Mouse (Mus musculus) hindbrain, embryonic 10.5 days (tissue): ENCODE data around the gene Thsd4. TPM values are rescaled to one million over a fixed set of nuclear protein-coding genes. Genes with fewer than 3 reads are reported as not detected.
"Not testable (repeated sequence)": the region's sequence is repeated elsewhere in the genome, so short reads cannot be mapped to it uniquely, and the experiment has no call there.

Experiments
- DNase-seq: peaks from one replicate; pipeline ENCODE4 v3.0.0-alpha.2; 2017; ENCODE audit warnings: low spot score
- H3K27ac ChIP-seq: fragments of 300-500 bp; sonication (generic); 2 replicates; pipeline ENCODE4 v1.5.1; 2016; ENCODE audit warnings: mild to moderate bottlenecking, moderate library complexity
- H3K27me3 ChIP-seq: fragments of 300-500 bp; sonication (generic); 2 replicates; pipeline ENCODE4 v1.6.1; 2016; ENCODE audit warnings: mild to moderate bottlenecking; ENCODE audit not compliant: poor library complexity, insufficient read depth, severe bottlenecking
- H3K36me3 ChIP-seq: fragments of 300-500 bp; sonication (generic); 2 replicates; pipeline ENCODE4 v1.6.1; 2016; ENCODE audit warnings: mild to moderate bottlenecking, moderate library complexity
- H3K4me1 ChIP-seq: fragments of 300-500 bp; sonication (generic); replicated peaks from 2 replicates; pipeline ENCODE4 v1.6.1; 2016; ENCODE audit warnings: mild to moderate bottlenecking
- H3K4me3 ChIP-seq: fragments of 300-500 bp; sonication (generic); 2 replicates; pipeline ENCODE4 v1.5.1; 2016; ENCODE audit warnings: mild to moderate bottlenecking, moderate library complexity
- H3K9me3 ChIP-seq: fragments of 300-500 bp; sonication (generic); 2 replicates; pipeline ENCODE4 v1.6.1; 2016; ENCODE audit warnings: mild to moderate bottlenecking, moderate library complexity
- WGBS: fragments of 180-500 bp; shearing (Covaris S2); methylation state at CpG from one replicate; pipeline ENCODE4 v1.1.7; 2016; 5-methylcytosine and 5-hydroxymethylcytosine counted together
- polyA plus RNA-seq: library from polyadenylated mRNA; unstranded; fragments of >200 nt; fragmentation: Nextera tagmentation; extraction: Ambion mirVana; gene quantifications from 2 replicates; pipeline ENCODE4 v1.2.1, GENCODE M21; 2016

Thsd4 gene
- polyA plus RNA-seq, 1 experiment from 2014 or later: 6.7 TPM

- DNase-seq: no peak
- Histone ChIP-seq H3K4me3 (no peak overlapping the region), H3K36me3 (no peaks in the 10 kb centered on the region), H3K4me1 (peaks cover 43% of the 10 kb centered on the region), H3K9me3 (no peaks in the 10 kb centered on the region), H3K27me3 (peaks cover 37% of the 10 kb centered on the region), H3K27ac (peak overlapping the region; percentile 63)
- WGBS: 26% methylated on average over 5 of the region's 5 CpGs
Measured at GRCm38 (mm10) chr9:60276351-60276750, 245.5 kb downstream of the Thsd4 start.

- Histone ChIP-seq H3K27me3 (peaks cover 37% of the 10 kb centered on the region), H3K4me1 (peaks cover 36% of the 10 kb centered on the region), H3K27ac (peak overlapping the region; percentile 63), H3K36me3 (no peaks in the 10 kb centered on the region), H3K9me3 (no peaks in the 10 kb centered on the region), H3K4me3 (peak overlapping the region; percentile 12; the same call in 1 of the 2 replicates)
- WGBS: 9% methylated on average over 12 of the region's 12 CpGs
- DNase-seq: peak; percentile 59
Measured at GRCm38 (mm10) chr9:60275410-60276159, 246.3 kb downstream of the Thsd4 start.

- WGBS: 85% methylated on average over 4 of the region's 4 CpGs
- Histone ChIP-seq H3K4me3 (no peak overlapping the region), H3K27ac (0 out of 2 replicates have a peak overlapping the region, but pooled peaks have one; percentile 63), H3K27me3 (peaks cover 37% of the 10 kb centered on the region), H3K4me1 (peaks cover 31% of the 10 kb centered on the region), H3K36me3 (no peaks in the 10 kb centered on the region), H3K9me3 (no peaks in the 10 kb centered on the region)
- no peak for DNase-seq
Measured at GRCm38 (mm10) chr9:60274503-60274902, 247.3 kb downstream of the Thsd4 start.

- Histone ChIP-seq H3K4me1 (peaks cover 40% of the 10 kb centered on the region), H3K27me3 (peaks cover 33% of the 10 kb centered on the region)
- 84% methylated on average over 8 of the region's 8 CpGs for WGBS
Measured at GRCm38 (mm10) chr9:60272345-60272744, 249.5 kb downstream of the Thsd4 start.

GRCm38 (mm10) chr9:60271940-60272339 is 249.9 kb downstream of the Thsd4 start:
- no peak overlapping the region for H3K4me3 ChIP-seq
- peaks cover 29% of the 10 kb centered on the region for H3K27me3 ChIP-seq
- no peaks in the 10 kb centered on the region for H3K9me3 ChIP-seq
- DNase-seq: no peak
- H3K36me3 ChIP-seq: no peaks in the 10 kb centered on the region
- H3K4me1 ChIP-seq: peaks cover 42% of the 10 kb centered on the region
- H3K27ac ChIP-seq: 0 out of 2 replicates have a peak overlapping the region, but pooled peaks have one; percentile 12
- WGBS: 74% methylated on average over 2 of the region's 2 CpGs

More at GRCm38 (mm10) chr9:60272345-60272744, 249.5 kb downstream of the Thsd4 start:
- H3K4me3 ChIP-seq, H3K36me3 ChIP-seq, DNase-seq, H3K9me3 ChIP-seq: not testable (repeated sequence)
- H3K27ac ChIP-seq: peak overlapping the region; percentile 12; the same call in 1 of the 2 replicates

- Histone ChIP-seq H3K27ac (no peak overlapping the region), H3K4me3 (no peak overlapping the region), H3K36me3 (no peaks in the 10 kb centered on the region), H3K27me3 (peaks cover 29% of the 10 kb centered on the region), H3K4me1 (peaks cover 42% of the 10 kb centered on the region), H3K9me3 (no peaks in the 10 kb centered on the region)
- DNase-seq: no peak
- WGBS: 88% methylated on average over 5 of the region's 5 CpGs
Measured at GRCm38 (mm10) chr9:60269807-60270206, 252.0 kb downstream of the Thsd4 start.

- H3K4me3 ChIP-seq: no peak overlapping the region
- no peaks in the 10 kb centered on the region for H3K36me3 ChIP-seq
- peaks cover 39% of the 10 kb centered on the region for H3K4me1 ChIP-seq
- 38% methylated on average over 5 of the region's 5 CpGs for WGBS
- peak overlapping the region; percentile 84 for H3K27ac ChIP-seq
- no peak for DNase-seq
- H3K27me3 ChIP-seq: peaks cover 40% of the 10 kb centered on the region
- H3K9me3 ChIP-seq: no peaks in the 10 kb centered on the region
Measured at GRCm38 (mm10) chr9:60267273-60267626, 254.6 kb downstream of the Thsd4 start.

- peak; percentile 57 for DNase-seq
- Histone ChIP-seq H3K4me3 (no peak overlapping the region), H3K9me3 (no peaks in the 10 kb centered on the region), H3K27ac (peak overlapping the region; percentile 84), H3K27me3 (peaks cover 45% of the 10 kb centered on the region), H3K4me1 (peaks cover 39% of the 10 kb centered on the region), H3K36me3 (no peaks in the 10 kb centered on the region)
- 39% methylated on average over 15 of the region's 15 CpGs for WGBS
Measured at GRCm38 (mm10) chr9:60266583-60267272, 255.1 kb downstream of the Thsd4 start.

GRCm38 (mm10) chr9:60264586-60265325 is 257.1 kb downstream of the Thsd4 start:
- Histone ChIP-seq H3K36me3 (no peaks in the 10 kb centered on the region), H3K9me3 (no peaks in the 10 kb centered on the region), H3K4me1 (peaks cover 39% of the 10 kb centered on the region), H3K27me3 (peaks cover 52% of the 10 kb centered on the region), H3K27ac (peak overlapping the region; percentile 64), H3K4me3 (no peak overlapping the region)
- DNase-seq: no peak
- 71% methylated on average over 10 of the region's 10 CpGs for WGBS

GRCm38 (mm10) chr9:60262515-60263140 is 259.2 kb downstream of the Thsd4 start:
- no peaks in the 10 kb centered on the region for H3K9me3 ChIP-seq
- 85% methylated on average over 6 of the region's 6 CpGs for WGBS
- peaks cover 35% of the 10 kb centered on the region for H3K27me3 ChIP-seq
- no peak for DNase-seq
- no peak overlapping the region for H3K4me3 ChIP-seq
- peak overlapping the region; percentile 35; the same call in 1 of the 2 replicates for H3K27ac ChIP-seq
- H3K36me3 ChIP-seq: no peaks in the 10 kb centered on the region
- peaks cover 33% of the 10 kb centered on the region for H3K4me1 ChIP-seq

- no peak overlapping the region for H3K27ac ChIP-seq
- H3K9me3 ChIP-seq: no peaks in the 10 kb centered on the region
- no peak overlapping the region for H3K4me3 ChIP-seq
- peaks cover 3% of the 10 kb centered on the region for H3K4me1 ChIP-seq
- peaks cover 32% of the 10 kb centered on the region for H3K27me3 ChIP-seq
- WGBS: 87% methylated on average over 13 of the region's 13 CpGs
- no peak for DNase-seq
- H3K36me3 ChIP-seq: no peaks in the 10 kb centered on the region
Measured at GRCm38 (mm10) chr9:60259626-60260025, 262.2 kb downstream of the Thsd4 start.

- no peaks in the 10 kb centered on the region for H3K36me3 ChIP-seq
- no peaks in the 10 kb centered on the region for H3K9me3 ChIP-seq
- DNase-seq: peak; percentile 34
- H3K27me3 ChIP-seq: peaks cover 9% of the 10 kb centered on the region; the same call in 1 of the 2 replicates
- no peak overlapping the region for H3K4me3 ChIP-seq
- no peak overlapping the region for H3K27ac ChIP-seq
- WGBS: 70% methylated on average over 3 of the region's 3 CpGs
- no peaks in the 10 kb centered on the region for H3K4me1 ChIP-seq
Measured at GRCm38 (mm10) chr9:60251765-60252164, 270.1 kb downstream of the Thsd4 start.
